Mouse (Mus musculus): ENCODE data around the gene Ephb3. TPM values are rescaled to one million over a fixed set of nuclear protein-coding genes. Genes with fewer than 3 reads are reported as not detected.

Gene Ephb3
- polyA plus RNA-seq, 1 experiment from 2014 or later = 0.34 TPM

DNA sequence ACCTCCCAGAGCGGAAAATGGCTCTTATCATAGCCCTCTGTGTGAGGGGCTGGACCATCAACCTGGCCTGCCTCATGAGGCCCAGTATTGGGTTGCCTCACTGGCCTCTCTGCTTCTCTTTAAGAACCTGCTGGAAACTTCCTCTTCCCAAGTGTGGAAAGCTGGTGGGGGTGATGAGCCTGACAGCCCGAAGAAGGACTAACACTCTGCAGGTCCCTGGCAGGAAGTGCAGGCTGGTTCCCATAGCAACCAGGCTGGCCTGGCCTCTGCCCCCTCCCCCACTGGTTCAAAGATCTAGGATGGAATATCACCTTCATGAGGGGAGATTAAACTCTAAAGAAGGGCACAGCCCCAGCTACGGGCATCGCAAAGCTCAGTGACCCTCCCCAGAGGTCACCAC, 11.5 kb downstream of the Ephb3 start:
- no peak for TF ChIP-seq EP300 (IDR thresholded peaks at IDR 0.05; ENCODE audit: low read depth)
- TF ChIP-seq CTCF (IDR thresholded peaks at IDR 0.05; ENCODE audit: low read depth) = no peak
- no peak overlapping the region for H3K9ac ChIP-seq (replicated peaks)
- no peak overlapping the region for H3K4me2 ChIP-seq (ENCODE audit: low read depth, low read length)
- DNase-seq (no peak), ATAC-seq (no peak)
- no peaks in the 10 kb centered on the region for H3K36me3 ChIP-seq (replicated peaks; ENCODE audit: insufficient read depth, low read length)
- no peak overlapping the region for H3K4me3 ChIP-seq (ENCODE audit: low read depth, low read length)
- no peak overlapping the region for H3K27ac ChIP-seq (ENCODE audit: low read depth)
- WGBS (ENCODE audit: insufficient replicate concordance) = 33% methylated on average over 4 of the region's 4 CpGs
- no peaks in the 10 kb centered on the region for H3K9me3 ChIP-seq (ENCODE audit: low read length)
- H3K27me3 ChIP-seq (ENCODE audit: insufficient read depth, low read length) = peaks cover 8% of the 10 kb centered on the region
- 0 out of 2 replicates have a peak, but pooled peaks cover 4% of the 10 kb centered on the region for H3K4me1 ChIP-seq (ENCODE audit: insufficient read depth)

DNA sequence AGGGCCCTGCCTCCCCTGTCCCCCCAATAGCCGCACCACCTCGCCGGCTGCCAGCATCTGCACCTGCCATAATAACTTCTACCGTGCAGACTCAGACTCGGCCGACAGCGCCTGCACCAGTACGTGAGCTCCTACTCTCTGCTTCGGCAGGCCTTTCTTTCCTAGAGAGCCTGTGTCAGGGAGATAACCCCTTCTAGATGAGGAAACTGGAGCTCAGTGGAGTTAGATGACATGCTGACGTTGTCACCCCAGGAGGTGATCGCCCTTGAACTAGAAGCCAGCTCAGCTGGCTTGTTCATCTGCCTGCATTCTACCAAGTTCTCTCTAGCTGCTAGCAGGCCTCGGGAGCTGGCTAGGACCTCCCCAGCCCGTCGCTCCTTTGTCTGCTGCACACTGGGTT, 12.7 kb downstream of the Ephb3 start:
- H3K36me3 ChIP-seq (replicated peaks; ENCODE audit: insufficient read depth, low read length) = no peaks in the 10 kb centered on the region
- H3K4me2 ChIP-seq (ENCODE audit: low read depth, low read length) = no peak overlapping the region
- WGBS (ENCODE audit: insufficient replicate concordance) = 66% methylated on average over 14 of the region's 14 CpGs
- 0 out of 2 replicates have a peak, but pooled peaks cover 4% of the 10 kb centered on the region for H3K4me1 ChIP-seq (ENCODE audit: insufficient read depth)
- no peak for ATAC-seq
- H3K9ac ChIP-seq (replicated peaks) = no peak overlapping the region
- H3K27ac ChIP-seq (ENCODE audit: low read depth) = no peak overlapping the region
- no peak overlapping the region for H3K4me3 ChIP-seq (ENCODE audit: low read depth, low read length)
- no peak for DNase-seq
- TF ChIP-seq EP300 (IDR thresholded peaks at IDR 0.05; ENCODE audit: low read depth) (no peak), CTCF (IDR thresholded peaks at IDR 0.05; ENCODE audit: low read depth) (no peak)
- H3K9me3 ChIP-seq (ENCODE audit: low read length) = no peaks in the 10 kb centered on the region
- no peaks in the 10 kb centered on the region for H3K27me3 ChIP-seq (ENCODE audit: insufficient read depth, low read length)

DNA sequence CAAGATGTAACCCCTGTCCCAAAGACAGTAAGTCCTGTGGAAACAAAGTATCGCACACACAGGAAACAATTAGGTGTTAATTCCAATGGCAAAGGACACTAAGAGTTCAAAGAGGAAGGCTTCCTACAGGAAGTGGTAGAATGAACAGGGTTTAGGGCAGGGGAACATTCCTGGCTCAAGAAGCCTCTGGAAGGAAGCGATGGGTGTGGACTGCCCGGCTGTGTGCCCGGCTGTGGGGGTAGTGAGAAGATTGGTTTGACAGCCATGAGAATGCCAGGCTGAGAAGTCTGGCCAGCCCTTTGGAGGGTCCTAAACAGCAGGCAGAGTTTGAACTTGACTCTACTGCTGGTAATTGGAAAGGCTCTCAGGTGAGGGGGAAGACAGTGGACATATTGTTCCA, 15.1 kb downstream of the Ephb3 start:
- Histone ChIP-seq H3K36me3 (replicated peaks; ENCODE audit: insufficient read depth, low read length) (no peaks in the 10 kb centered on the region), H3K4me2 (ENCODE audit: low read depth, low read length) (no peak overlapping the region), H3K27me3 (ENCODE audit: insufficient read depth, low read length) (no peaks in the 10 kb centered on the region), H3K4me1 (ENCODE audit: insufficient read depth) (0 out of 2 replicates have a peak, but pooled peaks cover 4% of the 10 kb centered on the region), H3K9ac (replicated peaks) (no peak overlapping the region), H3K27ac (ENCODE audit: low read depth) (no peak overlapping the region), H3K4me3 (ENCODE audit: low read depth, low read length) (no peak overlapping the region), H3K9me3 (ENCODE audit: low read length) (no peaks in the 10 kb centered on the region)
- no peak for ATAC-seq
- TF ChIP-seq EP300 (IDR thresholded peaks at IDR 0.05; ENCODE audit: low read depth) (no peak), CTCF (IDR thresholded peaks at IDR 0.05; ENCODE audit: low read depth) (no peak)
- DNase-seq = no peak
- 72% methylated on average over 4 of the region's 4 CpGs for WGBS (ENCODE audit: insufficient replicate concordance)

DNA sequence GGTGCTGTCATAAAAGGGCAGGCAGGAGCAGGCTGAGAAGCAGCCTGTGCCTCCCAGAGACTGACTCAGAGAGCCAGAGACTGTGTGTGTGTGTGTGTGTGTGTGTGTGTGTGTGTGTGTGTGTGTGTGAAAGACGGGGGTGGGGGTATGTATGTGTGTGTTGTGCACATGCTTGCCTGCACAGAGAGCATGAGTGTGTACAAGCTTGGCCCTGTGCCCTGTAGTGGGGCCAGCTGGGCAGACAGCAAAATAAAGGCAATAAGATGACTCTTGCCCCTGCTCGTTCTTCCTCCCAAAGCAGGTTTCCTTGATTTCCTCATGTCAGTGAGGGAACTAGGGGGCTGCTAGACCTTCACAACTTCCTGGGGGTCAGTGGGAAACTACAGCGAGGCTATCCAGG, 18.5 kb downstream of the Ephb3 start:
- no peaks in the 10 kb centered on the region for H3K4me1 ChIP-seq (ENCODE audit: insufficient read depth)
- ATAC-seq = no peak
- WGBS (ENCODE audit: insufficient replicate concordance) = 74% methylated on average over 3 of the region's 3 CpGs

DNA sequence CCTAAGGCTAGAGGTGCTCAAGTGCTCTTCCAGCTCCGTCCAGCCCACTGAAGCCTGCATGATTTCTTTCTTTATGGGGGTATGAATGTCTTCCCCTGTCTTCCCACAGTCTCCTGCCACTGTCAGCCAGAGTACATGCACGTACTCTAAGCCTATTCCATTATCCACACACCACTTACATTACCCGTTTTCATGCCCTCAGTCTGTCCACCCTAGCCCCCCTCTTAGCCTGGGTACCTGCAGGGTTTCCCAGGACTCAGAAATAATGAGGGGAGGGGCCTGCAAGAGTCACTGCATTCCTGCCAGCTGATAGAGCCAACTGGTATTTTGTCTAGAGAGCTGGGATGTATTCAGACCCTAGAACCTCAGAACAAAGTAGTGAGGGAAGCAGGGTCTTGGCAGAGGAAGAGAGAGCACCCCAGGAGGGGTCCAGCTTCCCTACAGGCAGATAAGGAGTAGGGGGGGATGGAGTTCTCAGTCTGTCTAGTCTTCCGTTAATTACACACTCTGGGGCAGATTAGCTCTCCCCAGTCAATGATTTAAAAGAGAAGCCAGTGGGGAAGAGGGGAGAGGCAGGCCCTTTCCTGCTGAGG, 20.2 kb downstream of the Ephb3 start:
- no peaks in the 10 kb centered on the region for H3K9me3 ChIP-seq (ENCODE audit: low read length)
- H3K36me3 ChIP-seq (replicated peaks; ENCODE audit: insufficient read depth, low read length) = no peaks in the 10 kb centered on the region
- no peak overlapping the region for H3K4me3 ChIP-seq (ENCODE audit: low read depth, low read length)
- no peak for TF ChIP-seq CTCF (IDR thresholded peaks at IDR 0.05; ENCODE audit: low read depth)
- no peak for TF ChIP-seq EP300 (IDR thresholded peaks at IDR 0.05; ENCODE audit: low read depth)
- H3K4me1 ChIP-seq (ENCODE audit: insufficient read depth) = no peaks in the 10 kb centered on the region
- no peak for ATAC-seq
- 48% methylated on average over 4 of the region's 4 CpGs for WGBS (ENCODE audit: insufficient replicate concordance)
- DNase-seq = no peak
- no peaks in the 10 kb centered on the region for H3K27me3 ChIP-seq (ENCODE audit: insufficient read depth, low read length)
- no peak overlapping the region for H3K4me2 ChIP-seq (ENCODE audit: low read depth, low read length)
- no peak overlapping the region for H3K27ac ChIP-seq (ENCODE audit: low read depth)
- H3K9ac ChIP-seq (replicated peaks) = no peak overlapping the region

More for the DNA sequence above, 18.5 kb downstream of the Ephb3 start:
- H3K9ac ChIP-seq (replicated peaks) = no peak overlapping the region
- no peaks in the 10 kb centered on the region for H3K36me3 ChIP-seq (replicated peaks; ENCODE audit: insufficient read depth, low read length)
- H3K4me3 ChIP-seq (ENCODE audit: low read depth, low read length) = no peak overlapping the region
- H3K27ac ChIP-seq (ENCODE audit: low read depth) = no peak overlapping the region
- TF ChIP-seq EP300 (IDR thresholded peaks at IDR 0.05; ENCODE audit: low read depth) = no peak
- no peak for TF ChIP-seq CTCF (IDR thresholded peaks at IDR 0.05; ENCODE audit: low read depth)
- no peaks in the 10 kb centered on the region for H3K9me3 ChIP-seq (ENCODE audit: low read length)
- no peak overlapping the region for H3K4me2 ChIP-seq (ENCODE audit: low read depth, low read length)
- DNase-seq = no peak
- no peaks in the 10 kb centered on the region for H3K27me3 ChIP-seq (ENCODE audit: insufficient read depth, low read length)

DNA sequence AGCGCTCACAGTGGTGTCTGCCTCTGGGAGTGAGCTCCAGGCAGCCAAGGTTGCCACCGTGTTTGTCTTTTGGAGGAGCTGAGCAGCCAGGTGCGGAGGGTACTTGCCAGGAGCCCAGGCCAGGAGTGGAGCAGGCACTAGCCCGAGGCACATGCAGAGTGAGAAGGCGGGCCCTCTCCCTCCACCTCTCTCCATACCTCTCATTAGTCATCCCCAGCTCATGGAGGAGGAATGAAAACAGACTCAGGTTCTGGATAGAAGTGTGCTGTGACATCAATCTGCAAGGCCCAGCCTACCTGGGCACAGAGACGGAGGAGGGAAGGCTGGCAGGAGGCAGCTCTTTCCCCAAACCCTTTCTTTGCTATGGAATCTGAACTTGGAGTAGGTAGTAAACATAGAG, 22.1 kb downstream of the Ephb3 start:
- H3K9ac ChIP-seq (replicated peaks) = no peak overlapping the region
- no peak for DNase-seq
- H3K36me3 ChIP-seq (replicated peaks; ENCODE audit: insufficient read depth, low read length) = no peaks in the 10 kb centered on the region
- 59% methylated on average over 6 of the region's 6 CpGs for WGBS (ENCODE audit: insufficient replicate concordance)
- H3K27ac ChIP-seq (ENCODE audit: low read depth) = no peak overlapping the region
- H3K27me3 ChIP-seq (ENCODE audit: insufficient read depth, low read length) = no peaks in the 10 kb centered on the region
- no peak for TF ChIP-seq EP300 (IDR thresholded peaks at IDR 0.05; ENCODE audit: low read depth)
- no peak for TF ChIP-seq CTCF (IDR thresholded peaks at IDR 0.05; ENCODE audit: low read depth)
- no peak for ATAC-seq
- no peak overlapping the region for H3K4me3 ChIP-seq (ENCODE audit: low read depth, low read length)
- no peaks in the 10 kb centered on the region for H3K9me3 ChIP-seq (ENCODE audit: low read length)
- H3K4me1 ChIP-seq (ENCODE audit: insufficient read depth) = no peaks in the 10 kb centered on the region
- no peak overlapping the region for H3K4me2 ChIP-seq (ENCODE audit: low read depth, low read length)

Data from liver, postnatal 0 days (tissue).